Mouse (Mus musculus) layer of hippocampus, postnatal 36 days (tissue): ENCODE results near the gene Olfr370. TPM values are rescaled to one million over a fixed set of nuclear protein-coding genes. Genes with fewer than 3 reads are reported as not detected.

Experiments used
- DNase-seq, 2 experiments: peaks; one replicate each; pipeline ENCODE4 v3.0.0; 2022
- total RNA-seq, 2 experiments: library from RNA; stranded (reverse); gene quantifications; 2 replicates each; pipeline ENCODE4 v1.2.3; 2021

The Olfr370 gene
- total RNA-seq, 2 experiments from 2014 or later = not detected

- peak; percentile 3 to 12 for DNase-seq
Observed at GRCm38 (mm10) chr8:83575561-83576515, 40.3 kb downstream of the Olfr370 start.

GRCm38 (mm10) chr8:83576516-83576895 lies 40.9 kb downstream of the Olfr370 start:
- DNase-seq = no peak

GRCm38 (mm10) chr8:83576921-83577320 lies 41.3 kb downstream of the Olfr370 start:
- no peak for DNase-seq

- peak; percentile 1 to 7 for DNase-seq
Observed at GRCm38 (mm10) chr8:83577384-83577791, 41.8 kb downstream of the Olfr370 start.

- DNase-seq = peak; percentile 2
Observed at GRCm38 (mm10) chr8:83578131-83579055, 42.8 kb downstream of the Olfr370 start.

- DNase-seq = no peak
Observed at GRCm38 (mm10) chr8:83579676-83580075, 44.1 kb downstream of the Olfr370 start.

- DNase-seq = no peak
Observed at GRCm38 (mm10) chr8:83580826-83581225, 45.2 kb downstream of the Olfr370 start.

- DNase-seq = peak in 1 of 2 experiments; percentile 3
Observed at GRCm38 (mm10) chr8:83582226-83582625, 46.6 kb downstream of the Olfr370 start.

GRCm38 (mm10) chr8:83583236-83583635 lies 47.7 kb downstream of the Olfr370 start:
- DNase-seq = no peak

GRCm38 (mm10) chr8:83584771-83585170 lies 49.2 kb downstream of the Olfr370 start:
- no peak for DNase-seq

GRCm38 (mm10) chr8:83585333-83585732 lies 49.8 kb downstream of the Olfr370 start:
- DNase-seq = no peak

- DNase-seq = no peak
Observed at GRCm38 (mm10) chr8:83587644-83588043, 52.1 kb downstream of the Olfr370 start.

GRCm38 (mm10) chr8:83588886-83589285 lies 53.3 kb downstream of the Olfr370 start:
- DNase-seq = no peak

GRCm38 (mm10) chr8:83590488-83591023 lies 55.0 kb downstream of the Olfr370 start:
- no peak for DNase-seq

- DNase-seq = no peak
Observed at GRCm38 (mm10) chr8:83592682-83593081, 57.1 kb downstream of the Olfr370 start.

GRCm38 (mm10) chr8:83593325-83594166 lies 58.0 kb downstream of the Olfr370 start:
- DNase-seq = no peak

GRCm38 (mm10) chr8:83594167-83595049 lies 58.8 kb downstream of the Olfr370 start:
- DNase-seq = peak; percentile 94 to 95
